Mouse (Mus musculus) MEL (cell line): ENCODE measurements around the gene Cdkn1b.

Experiments used
- CTCF ChIP-seq, 3 experiments: IDR thresholded peaks in 2 of 3; conservative IDR thresholded peaks in 1 of 3; 2 replicates each; pipeline ENCODE4 v1.5.1; 2011 to 2012; ENCODE audit warnings: low read length in 3 of 3, low read depth in 2 of 3, mild to moderate bottlenecking in 2 of 3, improper control_type of control experiment in 1 of 3, inconsistent platforms in 1 of 3, mixed read lengths in 1 of 3, moderate library complexity in 1 of 3; ENCODE audit not compliant: control insufficient read depth in 1 of 3, insufficient read depth in 1 of 3, poor library complexity in 1 of 3, severe bottlenecking in 1 of 3
- ELF1 ChIP-seq: IDR thresholded peaks from 2 replicates; pipeline ENCODE4 v1.6.1; 2014; ENCODE audit warnings: low read depth, mild to moderate bottlenecking, inconsistent platforms, low read length, improper control_type of control experiment, moderate library complexity
- MAZ ChIP-seq: IDR thresholded peaks from 2 replicates; pipeline ENCODE4 v1.6.1; 2012; ENCODE audit warnings: low read depth, mild to moderate bottlenecking, inconsistent platforms, low read length, improper control_type of control experiment
- MEF2A ChIP-seq: IDR thresholded peaks from 2 replicates; pipeline ENCODE4 v1.6.1; 2014; ENCODE audit warnings: low read depth, mild to moderate bottlenecking, inconsistent platforms, low read length, improper control_type of control experiment; ENCODE audit not compliant: poor library complexity, insufficient replicate concordance, severe bottlenecking; ENCODE audit errors: extremely low read depth
- POLR2A ChIP-seq, 2 experiments: IDR thresholded peaks; 2 replicates each; pipeline ENCODE4 v1.6.1; 2011 to 2012; ENCODE audit warnings: low read length in 2 of 2, mild to moderate bottlenecking in 2 of 2, control low read depth in 1 of 2, improper control_type of control experiment in 1 of 2, low read depth in 1 of 2, moderate library complexity in 1 of 2; ENCODE audit not compliant: control insufficient read depth in 1 of 2, insufficient read depth in 1 of 2, poor library complexity in 1 of 2
- POLR2AphosphoS2 ChIP-seq: IDR thresholded peaks from 2 replicates; pipeline ENCODE4 v1.6.1; 2011; ENCODE audit warnings: low read length, improper control_type of control experiment
- UBTF ChIP-seq: IDR thresholded peaks from 2 replicates; pipeline ENCODE4 v1.6.1; 2012; ENCODE audit warnings: low read depth, mild to moderate bottlenecking, inconsistent platforms, low read length, improper control_type of control experiment, moderate library complexity, borderline replicate concordance; ENCODE audit not compliant: insufficient read depth
- USF2 ChIP-seq, 2 experiments: IDR thresholded peaks; 2 replicates each; pipeline ENCODE4 v1.6.1; 2011 to 2012; ENCODE audit warnings: improper control_type of control experiment in 2 of 2, low read length in 2 of 2, borderline replicate concordance in 1 of 2, inconsistent platforms in 1 of 2, low read depth in 1 of 2, mild to moderate bottlenecking in 1 of 2; ENCODE audit not compliant: insufficient read depth in 1 of 2

GRCm38 (mm10) chr6:134930383-134930782, 10.2 kb downstream of the Cdkn1b start:
- TF ChIP-seq POLR2AphosphoS2 (no peak), CTCF (IDR thresholded peaks at IDR 0.05 in 2 of 3, conservative IDR thresholded peaks at IDR 0.05 in 1 of 3; ENCODE audit: control insufficient read depth in 1 of 3, insufficient read depth in 1 of 3, low read depth in 2 of 3, low read length in 3 of 3, poor library complexity in 1 of 3, severe bottlenecking in 1 of 3) (no peak), MAZ (no peak), POLR2A (IDR thresholded peaks at IDR 0.05; ENCODE audit: control insufficient read depth in 1 of 2, insufficient read depth in 1 of 2, low read depth in 1 of 2, low read length in 2 of 2, poor library complexity in 1 of 2) (no peak), ELF1 (no peak), MEF2A (no peak), UBTF (no peak), USF2 (IDR thresholded peaks at IDR 0.05; ENCODE audit: borderline replicate concordance in 1 of 2, insufficient read depth in 1 of 2, low read depth in 1 of 2, low read length in 2 of 2) (no peak; a peak in 1 of 4 replicates)
